In the genomic region with DNA sequence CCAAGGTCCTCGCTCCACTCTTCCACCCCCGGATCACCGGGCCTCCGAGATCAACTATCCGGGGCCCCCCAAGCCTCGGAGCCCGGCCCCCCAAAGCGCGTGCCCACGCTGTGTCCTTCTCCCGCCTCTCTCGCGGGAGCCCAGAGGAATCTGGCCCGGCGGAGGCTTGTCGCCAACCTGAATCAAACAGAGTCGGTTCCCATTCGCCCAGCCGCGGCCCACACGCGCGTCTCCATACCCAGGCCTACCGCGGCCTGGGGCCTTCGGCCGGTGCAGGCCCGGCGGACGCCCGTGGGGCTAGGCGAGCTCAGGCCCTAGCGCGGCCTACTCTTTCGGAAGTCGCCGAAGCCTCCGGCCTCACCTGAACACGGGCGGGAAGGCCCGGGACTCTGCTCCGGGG, we compare ENCODE assay signal across 8 mouse cellular contexts. TPM values are rescaled to one million over a fixed set of nuclear protein-coding genes. Genes with fewer than 3 reads are reported as not detected.
DNase-seq lines count a peak whose midpoint lies in the region; ATAC-seq and TF ChIP-seq lines count a peak whose summit lies in the region.

No protein-coding gene starts in this region.

- H3K36me3 ChIP-seq in heart, adult 2 months (ENCODE audit: control insufficient read depth, insufficient read depth, low read length) = peaks cover 40% of the 10 kb centered on the region
- H3K36me3 ChIP-seq in heart, embryonic 14.5 days (ENCODE audit: control insufficient read depth, insufficient read depth, low read length) = peaks cover 56% of the 10 kb centered on the region
- peaks cover 55% of the 10 kb centered on the region for H3K36me3 ChIP-seq in liver, embryonic 13.5 days
- peaks cover 36% of the 10 kb centered on the region for H3K36me3 ChIP-seq in neural tube, embryonic 15.5 days

- H3K9me3 ChIP-seq in heart, embryonic 14.5 days (ENCODE audit: control insufficient read depth, low read length) = no peaks in the 10 kb centered on the region
- no peaks in the 10 kb centered on the region for H3K9me3 ChIP-seq in liver, embryonic 13.5 days (replicated peaks)
- H3K9me3 ChIP-seq in neural tube, embryonic 15.5 days (replicated peaks) = no peaks in the 10 kb centered on the region

- peaks cover 16% of the 10 kb centered on the region for H3K79me2 ChIP-seq in heart, adult 2 months (replicated peaks; ENCODE audit: control insufficient read depth, insufficient read depth, low read length)

- peak overlapping the region; percentile 90 for H3K27ac ChIP-seq in heart, adult 2 months
- peak overlapping the region; percentile 97 for H3K27ac ChIP-seq in bone marrow, adult 2 months (ENCODE audit: control insufficient read depth, insufficient read depth, low read depth, low read length, poor library complexity)
- H3K27ac ChIP-seq in heart, embryonic 14.5 days (replicated peaks in 1 of 2; ENCODE audit: control insufficient read depth in 1 of 2, insufficient read depth in 1 of 2, low read depth in 2 of 2, low read length in 2 of 2) = peak overlapping the region; percentile 75
- H3K27ac ChIP-seq in liver, embryonic 13.5 days = peak overlapping the region; percentile 91
- H3K27ac ChIP-seq in neural tube, embryonic 15.5 days (replicated peaks) = peak overlapping the region; percentile 93

- peak overlapping the region; percentile 95 for H3K9ac ChIP-seq in heart, adult 2 months (ENCODE audit: low read depth, low read length)
- peak overlapping the region; percentile 95 for H3K9ac ChIP-seq in heart, embryonic 14.5 days (ENCODE audit: low read length)
- H3K9ac ChIP-seq in liver, embryonic 13.5 days = peak overlapping the region; percentile 98
- H3K9ac ChIP-seq in neural tube, embryonic 15.5 days (replicated peaks) = peak overlapping the region; percentile 82

- no peaks in the 10 kb centered on the region for H3K27me3 ChIP-seq in heart, adult 2 months (ENCODE audit: control insufficient read depth, insufficient read depth, low read length)
- no peaks in the 10 kb centered on the region for H3K27me3 ChIP-seq in heart, embryonic 14.5 days (ENCODE audit: control insufficient read depth, insufficient read depth, low read length)
- H3K27me3 ChIP-seq in liver, embryonic 13.5 days = no peaks in the 10 kb centered on the region
- H3K27me3 ChIP-seq in neural tube, embryonic 15.5 days (replicated peaks) = no peaks in the 10 kb centered on the region

- 1% methylated on average over 42 of the region's 42 CpGs for WGBS in heart, adult 2 months
- under 1% methylated on average over 42 of the region's 42 CpGs for WGBS in bone marrow, adult 2 months
- under 1% methylated on average over 42 of the region's 42 CpGs for WGBS in heart, embryonic 14.5 days
- WGBS in liver, embryonic 13.5 days (ENCODE audit: insufficient replicate concordance) = under 1% methylated on average over 42 of the region's 42 CpGs
- under 1% methylated on average over 42 of the region's 42 CpGs for WGBS in neural tube, embryonic 15.5 days

- H3K4me1 ChIP-seq in heart, adult 2 months (ENCODE audit: control insufficient read depth, insufficient read depth, low read length) = peaks cover 16% of the 10 kb centered on the region
- H3K4me1 ChIP-seq in bone marrow, adult 2 months (ENCODE audit: control insufficient read depth, insufficient read depth, low read length) = no peaks in the 10 kb centered on the region; the same call in 1 of the 2 replicates
- H3K4me1 ChIP-seq in heart, embryonic 14.5 days (ENCODE audit: control insufficient read depth in 2 of 2, insufficient read depth in 2 of 2, low read length in 2 of 2) = peaks cover 6 to 55% of the 10 kb centered on the region in 2 experiments
- H3K4me1 ChIP-seq in liver, embryonic 13.5 days (replicated peaks) = peaks cover 63% of the 10 kb centered on the region
- peaks cover 53% of the 10 kb centered on the region for H3K4me1 ChIP-seq in neural tube, embryonic 15.5 days

- DNase-seq in heart, adult 2 months = no peak
- DNase-seq in heart, postnatal 14 days = no peak
- peak; percentile 68 for DNase-seq in 3134 (ENCODE audit: extremely low read depth, insufficient read length, low spot score)
- DNase-seq in liver, embryonic 13.5 days = no peak
- no peak for DNase-seq in thymus, postnatal 4 days

- intact Hi-C loops in heart, adult 2 months (cut with DNase I) = loop anchor here (2.0 to 10.0 kb wide), 4 partner anchors 50 to 168 kb away; a partner anchor contains a TSS
- intact Hi-C loops in heart, postnatal 14 days (cut with DNase I) = loop anchor here (5.0 to 10.0 kb wide), 3 partner anchors 132 to 170 kb away; a partner anchor contains a TSS

- no peak for TF ChIP-seq EP300 in heart, adult 2 months (IDR thresholded peaks at IDR 0.05; ENCODE audit: insufficient read depth, low read depth, low read length)

- H3K4me3 ChIP-seq in heart, adult 2 months = peak overlapping the region; percentile 79
- peak overlapping the region; percentile 77 for H3K4me3 ChIP-seq in bone marrow, adult 2 months (replicated peaks; ENCODE audit: control insufficient read depth, low read depth, low read length)
- H3K4me3 ChIP-seq in heart, embryonic 14.5 days (ENCODE audit: control insufficient read depth in 1 of 2, insufficient read depth in 1 of 2, low read depth in 1 of 2, low read length in 2 of 2) = peak overlapping the region; percentile 96 to 99
- H3K4me3 ChIP-seq in liver, embryonic 13.5 days (replicated peaks) = peak overlapping the region; percentile 91
- peak overlapping the region; percentile 71 for H3K4me3 ChIP-seq in neural tube, embryonic 15.5 days (replicated peaks)

- no peak for TF ChIP-seq POLR2A in heart, adult 2 months (IDR thresholded peaks at IDR 0.05; ENCODE audit: insufficient read depth, low read depth, low read length)
- TF ChIP-seq POLR2A in bone marrow, adult 2 months (IDR thresholded peaks at IDR 0.05; ENCODE audit: borderline replicate concordance, control insufficient read depth, low read depth, low read length) = no peak

- ATAC-seq in heart, embryonic 14.5 days (ENCODE audit: insufficient number of reproducible peaks, insufficient read depth, low FRiP score, low read depth) = peak; percentile 60
- peak; percentile 64 for ATAC-seq in liver, embryonic 13.5 days (ENCODE audit: low read depth)
- peak; percentile 69 for ATAC-seq in neural tube, embryonic 15.5 days (ENCODE audit: low FRiP score)

- TF ChIP-seq CTCF in heart, adult 2 months (IDR thresholded peaks at IDR 0.05) = no peak
- no peak for TF ChIP-seq CTCF in bone marrow, adult 2 months (IDR thresholded peaks at IDR 0.05; ENCODE audit: control insufficient read depth, insufficient read depth, low read length)

- H3K4me2 ChIP-seq in heart, embryonic 14.5 days (ENCODE audit: low read length) = peak overlapping the region; percentile 85
- peak overlapping the region; percentile 90 for H3K4me2 ChIP-seq in liver, embryonic 13.5 days
- H3K4me2 ChIP-seq in neural tube, embryonic 15.5 days = peak overlapping the region; percentile 92

RNA-seq across cellular contexts. Expression of a gene that starts 0.5 kb away (rescaled TPM):
- 1 to 10 TPM; 2.9 to 5.1 TPM for total RNA-seq in heart, adult 2 months (2021)
- 2.5 and 3.5 TPM in 2 replicates for polyA plus RNA-seq in heart, adult 2 months (2012; rRNA removed)
- total RNA-seq in heart, postnatal 14 days (2021) = 10 to 100 TPM in 1 of 2 experiments, 1 to 10 TPM in 1; 5.9 to 14.8 TPM
- polyA plus RNA-seq in bone marrow, adult 2 months (2011; ENCODE audit: insufficient read depth, insufficient read length, low replicate concordance, missing spikeins) = 8.7 and 17.5 TPM in 2 replicates
- polyA plus RNA-seq in heart, embryonic 14.5 days (2014; fragmentation: Nextera tagmentation; extraction: Ambion mirVana) = 9.6 and 9.9 TPM in 2 replicates
- 8.9 and 9.2 TPM in 2 replicates for polyA plus RNA-seq in liver, embryonic 13.5 days (2015; fragmentation: Nextera tagmentation; extraction: Ambion mirVana)
- 19.7 and 113 TPM in 2 replicates for polyA plus RNA-seq in neural tube, embryonic 15.5 days (2015; fragmentation: Nextera tagmentation; extraction: Ambion mirVana)

RNA-seq across cellular contexts. Expression of a gene that starts 0.7 kb away (rescaled TPM):
- total RNA-seq in heart, adult 2 months (2021) = 10 to 100 TPM; 60.0 to 61.1 TPM
- 25.9 and 32.5 TPM in 2 replicates for polyA plus RNA-seq in heart, adult 2 months (2012; rRNA removed)
- 10 to 100 TPM; 58.8 to 66.1 TPM for total RNA-seq in heart, postnatal 14 days (2021)
- polyA plus RNA-seq in bone marrow, adult 2 months (2011; ENCODE audit: insufficient read depth, insufficient read length, low replicate concordance, missing spikeins) = 21.7 and 28.5 TPM in 2 replicates
- polyA plus RNA-seq in heart, embryonic 14.5 days (2014; fragmentation: Nextera tagmentation; extraction: Ambion mirVana) = 173 and 174 TPM in 2 replicates
- polyA plus RNA-seq in liver, embryonic 13.5 days (2015; fragmentation: Nextera tagmentation; extraction: Ambion mirVana) = 144 and 179 TPM in 2 replicates
- polyA plus RNA-seq in neural tube, embryonic 15.5 days (2015; fragmentation: Nextera tagmentation; extraction: Ambion mirVana) = 92.5 and 112 TPM in 2 replicates

RNA-seq across cellular contexts. Expression of a gene that starts 48.8 kb away (rescaled TPM):
- total RNA-seq in heart, adult 2 months (2021) = 100 to 1,000 TPM in 1 of 2 experiments, 10 to 100 TPM in 1; 92.4 to 105 TPM
- polyA plus RNA-seq in heart, adult 2 months (2012; rRNA removed) = 92.8 and 117 TPM in 2 replicates
- total RNA-seq in heart, postnatal 14 days (2021) = 100 to 1,000 TPM; 110 to 117 TPM
- polyA plus RNA-seq in bone marrow, adult 2 months (2011; ENCODE audit: insufficient read depth, insufficient read length, low replicate concordance, missing spikeins) = 46.5 and 48.3 TPM in 2 replicates
- 77.6 and 85.0 TPM in 2 replicates for polyA plus RNA-seq in heart, embryonic 14.5 days (2014; fragmentation: Nextera tagmentation; extraction: Ambion mirVana)
- 38.1 and 44.1 TPM in 2 replicates for polyA plus RNA-seq in liver, embryonic 13.5 days (2015; fragmentation: Nextera tagmentation; extraction: Ambion mirVana)
- polyA plus RNA-seq in neural tube, embryonic 15.5 days (2015; fragmentation: Nextera tagmentation; extraction: Ambion mirVana) = 44.2 and 48.5 TPM in 2 replicates
